Mouse (Mus musculus) activated CD4-positive, CD25-positive, alpha-beta regulatory T cell, adult 4 months (primary cell): Measurements from ENCODE around the gene Disp1. TPM values are rescaled to one million over a fixed set of nuclear protein-coding genes. Genes with fewer than 3 reads are reported as not detected.

ENCODE experiments used
- ATAC-seq: one replicate; pipeline ENCODE4 v1.8.0; 2017
- polyA plus RNA-seq, 2 experiments: library from polyadenylated mRNA; unstranded; fragments of 100-300 nt; shearing (Covaris generic); gene quantifications; one replicate each; pipeline ENCODE4 v1.2.1; 2017

Disp1 gene
- polyA plus RNA-seq, 2 experiments from 2014 or later, result 5.9 to 8.5 TPM

GRCm38 (mm10) chr1:183194763-183195162 is 26.6 kb downstream of the Disp1 start:
- no peak for ATAC-seq

- ATAC-seq, result no peak
Observed at GRCm38 (mm10) chr1:183194151-183194550, 27.2 kb downstream of the Disp1 start.

GRCm38 (mm10) chr1:183191398-183191797 is 29.9 kb downstream of the Disp1 start:
- no peak for ATAC-seq

- ATAC-seq, result no peak
Observed at GRCm38 (mm10) chr1:183190456-183190855, 30.9 kb downstream of the Disp1 start.

GRCm38 (mm10) chr1:183189014-183189662 is 32.2 kb downstream of the Disp1 start:
- no peak for ATAC-seq

GRCm38 (mm10) chr1:183188115-183189013 is 33.0 kb downstream of the Disp1 start:
- no peak for ATAC-seq

GRCm38 (mm10) chr1:183185560-183185959 is 35.8 kb downstream of the Disp1 start:
- no peak for ATAC-seq

- ATAC-seq, result no peak
Observed at GRCm38 (mm10) chr1:183184681-183185080, 36.6 kb downstream of the Disp1 start.

GRCm38 (mm10) chr1:183183565-183183964 is 37.8 kb downstream of the Disp1 start:
- no peak for ATAC-seq

GRCm38 (mm10) chr1:183182641-183183414 is 38.5 kb downstream of the Disp1 start:
- no peak for ATAC-seq

- ATAC-seq, result no peak
Observed at GRCm38 (mm10) chr1:183181030-183181395, 40.3 kb downstream of the Disp1 start.

- ATAC-seq, result peak; percentile 90
Observed at GRCm38 (mm10) chr1:183180301-183181029, 40.9 kb downstream of the Disp1 start.

- no peak for ATAC-seq
Observed at GRCm38 (mm10) chr1:183179316-183179715, 42.0 kb downstream of the Disp1 start.

GRCm38 (mm10) chr1:183175236-183175635 is 46.1 kb downstream of the Disp1 start:
- no peak for ATAC-seq

- ATAC-seq, result no peak
Observed at GRCm38 (mm10) chr1:183171095-183171494, 50.2 kb downstream of the Disp1 start.

GRCm38 (mm10) chr1:183168465-183168864 is 52.9 kb downstream of the Disp1 start:
- no peak for ATAC-seq

- ATAC-seq, result peak; percentile 84
Observed at GRCm38 (mm10) chr1:183167776-183168175, 53.5 kb downstream of the Disp1 start.

- peak; percentile 48 for ATAC-seq
Observed at GRCm38 (mm10) chr1:183166700-183167099, 54.6 kb downstream of the Disp1 start.

GRCm38 (mm10) chr1:183164648-183165071 is 56.7 kb downstream of the Disp1 start:
- no peak for ATAC-seq

GRCm38 (mm10) chr1:183164190-183164580 is 57.1 kb downstream of the Disp1 start:
- no peak for ATAC-seq

GRCm38 (mm10) chr1:183163512-183164189 is 57.7 kb downstream of the Disp1 start:
- no peak for ATAC-seq

- no peak for ATAC-seq
Observed at GRCm38 (mm10) chr1:183161057-183161456, 60.3 kb downstream of the Disp1 start.
